Mouse (Mus musculus) embryonic facial prominence, embryonic 10.5 days (tissue): ENCODE results near the gene Bmp4. TPM values are rescaled to one million over a fixed set of nuclear protein-coding genes. Genes with fewer than 3 reads are reported as not detected.

Source experiments
- DNase-seq: peaks from one replicate; pipeline ENCODE4 v3.0.0-alpha.2; 2017; ENCODE audit warnings: low spot score
- H3K27ac ChIP-seq: fragments of 300-500 bp; sonication (generic); replicated peaks from 2 replicates; pipeline ENCODE4 v1.5.1; 2016; ENCODE audit warnings: mild to moderate bottlenecking
- H3K27me3 ChIP-seq: fragments of 300-500 bp; sonication (generic); replicated peaks from 2 replicates; pipeline ENCODE4 v1.6.1; 2016; ENCODE audit warnings: low read depth, mild to moderate bottlenecking; ENCODE audit not compliant: poor library complexity, severe bottlenecking
- H3K36me3 ChIP-seq: fragments of 300-500 bp; sonication (generic); replicated peaks from 2 replicates; pipeline ENCODE4 v1.6.1; 2016; ENCODE audit warnings: mild to moderate bottlenecking, moderate library complexity
- H3K4me1 ChIP-seq: fragments of 300-500 bp; sonication (generic); 2 replicates; pipeline ENCODE4 v1.6.1; 2016
- H3K4me3 ChIP-seq: fragments of 300-500 bp; sonication (generic); 2 replicates; pipeline ENCODE4 v1.5.1; 2016; ENCODE audit warnings: mild to moderate bottlenecking, moderate library complexity
- H3K9me3 ChIP-seq: fragments of 300-500 bp; sonication (generic); 2 replicates; pipeline ENCODE4 v1.6.1; 2016; ENCODE audit warnings: mild to moderate bottlenecking
- WGBS: fragments of 180-500 bp; shearing (Covaris S2); methylation state at CpG from one replicate; pipeline ENCODE4 v1.1.7; 2016; 5-methylcytosine and 5-hydroxymethylcytosine counted together
- polyA plus RNA-seq: library from polyadenylated mRNA; unstranded; fragments of >200 nt; fragmentation: Nextera tagmentation; extraction: Ambion mirVana; gene quantifications from 2 replicates; pipeline ENCODE4 v1.2.1, GENCODE M21; 2016

Bmp4 gene
- polyA plus RNA-seq, 1 experiment from 2014 or later: 24.8 TPM

DNA sequence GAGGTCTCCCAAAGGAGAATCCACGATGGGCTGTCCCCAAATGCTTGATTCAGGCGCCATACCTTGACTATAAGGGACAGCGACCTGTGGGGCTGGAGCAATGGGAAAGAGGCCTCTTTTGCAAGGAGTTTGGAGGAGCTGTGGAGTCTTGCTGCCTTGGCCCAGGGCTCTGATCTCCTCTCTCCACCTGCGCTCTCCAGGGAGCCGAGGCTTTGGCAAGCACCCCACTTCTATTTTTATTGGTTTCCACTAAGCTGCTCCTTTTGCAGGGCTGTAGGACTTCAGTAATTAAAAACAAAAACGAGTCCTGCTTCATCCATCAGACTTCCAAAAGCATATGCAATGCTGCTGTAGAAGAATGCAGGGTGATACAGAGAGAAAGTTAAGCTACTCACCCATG, 9.0 kb downstream of the Bmp4 start:
- WGBS: 27% methylated on average over 6 of the region's 6 CpGs
- DNase-seq: no peak
- H3K36me3 ChIP-seq: peaks cover 15% of the 10 kb centered on the region
- H3K4me3 ChIP-seq: no peak overlapping the region
- H3K27ac ChIP-seq: no peak overlapping the region; the same call in 1 of the 2 replicates
- peaks cover 44% of the 10 kb centered on the region for H3K4me1 ChIP-seq
- H3K9me3 ChIP-seq: no peaks in the 10 kb centered on the region
- H3K27me3 ChIP-seq: peaks cover 93% of the 10 kb centered on the region

DNA sequence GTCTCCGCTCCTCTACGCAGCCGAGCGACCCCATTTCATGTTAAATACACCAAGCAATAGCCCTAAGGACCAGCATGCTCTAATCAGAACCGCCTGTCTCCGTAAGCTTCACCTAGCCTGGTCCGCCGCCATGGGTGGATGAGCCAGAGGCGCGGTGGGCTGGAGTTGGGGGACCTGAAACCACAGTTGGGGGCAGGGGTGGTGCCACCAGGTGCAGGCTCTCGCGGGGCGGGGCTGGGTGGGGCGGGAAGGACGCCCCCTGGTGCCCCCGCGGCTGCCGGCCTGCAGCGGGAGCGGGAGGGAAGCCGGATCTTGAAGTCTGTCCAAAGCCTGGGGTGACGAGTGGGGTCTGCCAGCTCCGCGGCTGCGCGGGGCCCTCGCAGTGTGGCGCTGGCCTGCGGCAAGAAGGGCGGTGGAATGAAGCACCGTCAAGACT, 10.2 kb downstream of the Bmp4 start:
- Histone ChIP-seq H3K27me3 (peaks cover 82% of the 10 kb centered on the region), H3K4me3 (peak overlapping the region; percentile 57), H3K4me1 (peaks cover 33% of the 10 kb centered on the region), H3K36me3 (peaks cover 15% of the 10 kb centered on the region), H3K27ac (peak overlapping the region; percentile 68), H3K9me3 (no peaks in the 10 kb centered on the region)
- DNase-seq: peak; percentile 69
- WGBS: 3% methylated on average over 31 of the region's 31 CpGs

DNA sequence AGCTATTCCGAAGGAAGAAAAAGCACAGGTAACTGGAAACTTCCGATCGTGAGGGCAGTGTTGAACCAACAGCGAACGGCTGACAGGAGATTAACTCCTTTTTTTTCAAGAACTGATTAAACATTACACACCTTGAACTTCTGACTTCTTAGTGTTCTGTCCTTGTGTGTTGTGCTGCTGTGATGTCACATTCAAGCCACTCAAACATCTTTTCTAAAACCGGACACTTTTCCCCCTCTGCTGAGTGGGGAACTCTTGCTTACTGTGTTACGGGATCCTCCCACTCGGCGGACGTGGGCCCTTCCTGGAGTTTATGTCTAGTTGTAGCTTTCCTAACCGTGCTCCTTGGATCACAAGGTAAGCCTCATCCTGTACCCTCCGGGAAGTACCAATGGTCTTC, 11.2 kb downstream of the Bmp4 start, which contains the start of gene Gm15217:
Gene Gm15217, plus strand, starts transcription at position 130 of the 400 bp plus-strand sequence.
- peaks cover 24% of the 10 kb centered on the region for H3K4me1 ChIP-seq
- 83% methylated on average over 12 of the region's 12 CpGs for WGBS
- no peaks in the 10 kb centered on the region for H3K9me3 ChIP-seq
- peak within 1 kb of the TSS; percentile 68 for H3K27ac ChIP-seq
- H3K4me3 ChIP-seq: peak within 1 kb of the TSS; percentile 57
- H3K36me3 ChIP-seq: peaks cover 13% of the 10 kb centered on the region
- DNase-seq: no peak
- H3K27me3 ChIP-seq: peaks cover 73% of the 10 kb centered on the region

DNA sequence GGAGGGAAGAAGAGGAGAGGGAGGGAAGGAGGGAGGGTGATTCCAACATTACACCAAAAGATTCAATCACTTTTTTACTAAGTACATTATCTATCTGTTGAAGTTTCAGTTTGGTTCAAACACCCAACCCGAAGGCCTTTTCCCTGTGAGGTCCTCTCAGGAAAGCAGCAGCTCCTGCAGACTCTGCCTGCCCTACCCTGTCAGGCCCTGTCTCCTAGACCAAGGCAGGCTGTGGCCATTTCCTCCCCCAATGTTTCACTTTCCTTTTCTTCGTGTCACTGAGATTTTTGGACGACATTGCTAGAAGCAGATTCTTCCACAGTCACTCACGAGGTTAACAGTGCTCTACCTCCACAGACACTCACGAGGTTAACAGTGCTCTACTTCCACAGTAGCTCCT, 14.7 kb downstream of the Bmp4 start:
- Histone ChIP-seq H3K36me3 (no peaks in the 10 kb centered on the region), H3K4me3 (no peak overlapping the region), H3K27ac (no peak overlapping the region), H3K4me1 (peaks cover 12% of the 10 kb centered on the region), H3K27me3 (peaks cover 47% of the 10 kb centered on the region), H3K9me3 (no peaks in the 10 kb centered on the region)
- DNase-seq: no peak
- WGBS: 78% methylated on average over 5 of the region's 5 CpGs

DNA sequence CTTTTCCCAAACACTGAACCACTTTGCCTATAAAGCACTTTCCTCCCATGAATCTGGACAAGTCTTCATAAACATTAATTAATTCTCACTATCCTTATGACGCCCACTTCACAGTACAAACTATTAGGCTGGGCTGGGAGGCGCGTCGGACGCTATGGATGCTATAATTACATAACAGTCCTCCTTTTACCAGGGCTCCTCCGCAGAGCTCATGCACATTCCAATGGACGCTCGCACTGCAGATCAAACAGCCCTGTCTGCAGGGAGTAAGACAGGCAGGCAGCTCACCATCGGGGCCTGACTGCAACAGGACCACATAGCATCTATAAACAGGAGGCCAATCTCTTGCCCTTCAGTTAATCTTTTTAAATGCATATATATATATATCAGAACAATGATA, 18.0 kb downstream of the Bmp4 start:
- Histone ChIP-seq H3K9me3 (no peaks in the 10 kb centered on the region), H3K36me3 (no peaks in the 10 kb centered on the region), H3K4me3 (no peak overlapping the region), H3K27me3 (peaks cover 31% of the 10 kb centered on the region), H3K27ac (no peak overlapping the region), H3K4me1 (peaks cover 9% of the 10 kb centered on the region)
- no peak for DNase-seq
- WGBS: 45% methylated on average over 9 of the region's 9 CpGs

DNA sequence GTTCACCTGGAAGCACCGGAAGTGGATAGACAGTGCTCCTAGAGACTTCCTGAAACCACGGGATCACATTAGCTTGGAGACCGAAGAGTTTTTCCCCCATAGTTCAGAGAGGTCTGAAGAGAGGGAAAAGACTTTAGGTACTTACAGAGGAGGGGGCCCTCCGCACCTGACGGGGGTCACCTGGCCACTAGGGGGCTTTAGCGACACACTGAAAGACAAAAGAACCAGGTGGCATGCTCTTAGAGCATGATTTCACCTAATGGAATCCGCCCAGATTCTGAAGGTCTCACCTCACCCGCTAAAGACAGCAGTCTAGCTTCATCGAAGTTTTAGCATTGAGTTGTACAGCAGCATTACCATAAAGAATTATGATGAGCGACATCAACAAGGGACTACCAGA, 27.3 kb downstream of the Bmp4 start:
- Histone ChIP-seq H3K9me3 (no peaks in the 10 kb centered on the region), H3K27me3 (peaks cover 31% of the 10 kb centered on the region), H3K27ac (no peak overlapping the region), H3K36me3 (no peaks in the 10 kb centered on the region), H3K4me1 (no peaks in the 10 kb centered on the region), H3K4me3 (no peak overlapping the region)
- WGBS: 37% methylated on average over 10 of the region's 10 CpGs
- no peak for DNase-seq

DNA sequence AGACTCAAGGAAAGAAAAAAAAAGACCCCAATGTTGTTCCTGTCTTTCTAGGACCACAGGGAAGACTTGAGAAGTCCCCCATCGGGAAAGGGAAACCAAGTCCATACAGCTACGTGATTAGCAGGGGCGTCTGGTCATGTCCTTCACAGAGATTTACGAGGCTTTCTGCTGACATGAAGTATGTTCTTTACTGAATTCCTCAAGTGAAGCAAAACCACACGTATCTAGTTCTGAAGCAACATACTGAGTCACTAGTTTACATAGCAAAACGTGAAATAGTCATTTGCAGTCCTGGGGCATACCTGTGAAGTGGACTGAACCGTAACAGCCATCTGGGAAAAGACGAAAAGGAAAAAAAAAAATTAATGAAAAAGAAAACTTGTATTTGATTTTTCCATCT, 32.8 kb downstream of the Bmp4 start:
- H3K27ac ChIP-seq: no peak overlapping the region
- 88% methylated on average over 8 of the region's 8 CpGs for WGBS
- H3K27me3 ChIP-seq: no peaks in the 10 kb centered on the region; the same call in 1 of the 2 replicates
- H3K36me3 ChIP-seq: no peaks in the 10 kb centered on the region
- no peaks in the 10 kb centered on the region for H3K4me1 ChIP-seq
- no peak for DNase-seq
- H3K9me3 ChIP-seq: no peaks in the 10 kb centered on the region
- H3K4me3 ChIP-seq: no peak overlapping the region

DNA sequence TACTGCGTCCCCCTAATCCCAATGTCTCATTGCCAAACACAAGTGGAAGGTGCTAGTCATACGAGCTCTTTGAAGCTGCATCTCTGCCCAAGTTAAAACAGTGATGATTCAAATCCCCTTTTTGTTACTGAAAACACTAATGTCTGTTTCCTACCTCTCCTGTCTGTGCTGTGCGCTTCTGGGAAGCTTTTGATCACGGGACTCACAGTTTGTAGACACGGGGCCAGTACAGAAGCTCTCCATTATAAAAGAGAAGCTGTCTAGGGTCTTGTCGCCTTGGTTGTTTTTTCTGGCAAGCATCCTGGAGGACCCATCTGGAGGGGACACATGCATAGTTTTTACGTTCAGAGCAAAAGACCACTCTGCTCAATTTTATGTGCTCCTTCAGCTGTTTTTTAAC, 33.2 kb downstream of the Bmp4 start:
- no peaks in the 10 kb centered on the region for H3K4me1 ChIP-seq
- no peaks in the 10 kb centered on the region for H3K36me3 ChIP-seq
- DNase-seq: no peak
- H3K9me3 ChIP-seq: no peaks in the 10 kb centered on the region
- 89% methylated on average over 7 of the region's 7 CpGs for WGBS
- no peak overlapping the region for H3K27ac ChIP-seq
- H3K27me3 ChIP-seq: no peaks in the 10 kb centered on the region; the same call in 1 of the 2 replicates
- H3K4me3 ChIP-seq: no peak overlapping the region

DNA sequence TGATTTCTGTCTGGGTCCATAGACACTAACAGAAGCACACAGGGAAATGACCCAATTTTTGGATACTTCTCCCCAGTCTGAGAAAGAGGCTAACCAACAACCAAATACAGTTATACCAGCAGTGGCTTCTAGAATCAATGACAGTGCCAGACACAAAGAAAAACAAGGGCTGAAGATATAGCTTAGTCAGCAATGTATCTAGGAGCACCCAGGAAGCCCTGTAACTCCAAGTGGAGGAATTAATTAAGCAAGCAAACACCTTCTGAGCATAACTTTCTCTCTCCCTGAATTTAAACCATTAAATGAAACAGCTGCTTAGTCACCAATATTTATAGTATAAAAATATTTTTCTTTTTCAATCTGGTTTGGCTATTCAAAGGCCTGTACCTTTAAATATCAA, 45.7 kb downstream of the Bmp4 start:
- Histone ChIP-seq H3K27me3 (no peaks in the 10 kb centered on the region), H3K36me3 (no peaks in the 10 kb centered on the region), H3K4me3 (no peak overlapping the region), H3K27ac (no peak overlapping the region), H3K9me3 (peaks cover 8% of the 10 kb centered on the region; the same call in 1 of the 2 replicates), H3K4me1 (no peaks in the 10 kb centered on the region)
- no peak for DNase-seq

DNA sequence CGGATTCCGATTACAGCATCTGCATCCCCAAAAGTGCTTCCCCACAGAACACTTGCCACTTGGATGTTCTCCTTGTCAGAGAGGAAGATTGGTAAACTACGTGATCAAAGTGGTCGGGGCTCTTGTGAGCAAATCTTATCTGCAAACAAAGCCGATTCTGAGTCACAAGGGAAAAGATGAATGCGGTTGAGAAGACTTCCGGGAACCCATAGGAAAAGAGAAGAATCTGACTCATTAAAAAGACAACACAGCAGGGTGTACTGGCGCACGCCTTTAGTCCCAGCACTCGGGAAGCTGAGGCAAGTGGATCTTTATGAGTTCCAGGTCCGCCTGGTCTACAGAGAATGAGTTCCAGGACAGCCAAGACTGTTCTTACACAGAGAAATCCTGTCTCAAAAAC, 51.7 kb downstream of the Bmp4 start:
- Histone ChIP-seq H3K27ac (no peak overlapping the region), H3K27me3 (no peaks in the 10 kb centered on the region), H3K4me1 (no peaks in the 10 kb centered on the region), H3K36me3 (no peaks in the 10 kb centered on the region), H3K4me3 (no peak overlapping the region), H3K9me3 (no peaks in the 10 kb centered on the region)
- no peak for DNase-seq
- WGBS: 81% methylated on average over 11 of the region's 11 CpGs

Other genes with a start within 250 kb of the Bmp4 start
- gene Gm15217, start 11.3 kb downstream of the Bmp4 start, polyA plus RNA-seq: not detected in 2 replicates